Mouse (Mus musculus) stomach, embryonic 14.5 days (tissue): ENCODE results near the gene Efcab14. TPM values are rescaled to one million over a fixed set of nuclear protein-coding genes. Genes with fewer than 3 reads are reported as not detected.
A peak's percentile ranks its signal among the peaks of the same experiment; 100 is the strongest.

Source experiments
- ATAC-seq: fragments of 200-750 bp; cut with Nextera tagmentation; 2 replicates; pipeline ENCODE4 v1.8.0; 2017; ENCODE audit warnings: low read depth, moderate TSS enrichment; ENCODE audit not compliant: insufficient number of reproducible peaks, insufficient read depth, low FRiP score
- H3K27ac ChIP-seq: fragments of 300-500 bp; sonication (generic); 2 replicates; pipeline ENCODE4 v1.5.1; 2014; ENCODE audit warnings: mild to moderate bottlenecking, low read length, moderate library complexity, mixed read lengths
- H3K27me3 ChIP-seq: fragments of 300-500 bp; sonication (generic); 2 replicates; pipeline ENCODE4 v1.6.1; 2014; ENCODE audit warnings: low read length, control low read depth, mixed read lengths; ENCODE audit not compliant: control insufficient read depth, insufficient read depth
- H3K36me3 ChIP-seq: fragments of 300-500 bp; sonication (generic); 2 replicates; pipeline ENCODE4 v1.6.1; 2014; ENCODE audit warnings: mild to moderate bottlenecking, control low read depth, low read length, moderate library complexity, mixed read lengths; ENCODE audit not compliant: control insufficient read depth, insufficient read depth
- H3K4me1 ChIP-seq: fragments of 300-500 bp; sonication (generic); 2 replicates; pipeline ENCODE4 v1.6.1; 2014; ENCODE audit warnings: low read length, control low read depth, mixed read lengths; ENCODE audit not compliant: control insufficient read depth, insufficient read depth
- H3K4me2 ChIP-seq: fragments of 300-500 bp; sonication (generic); replicated peaks from 2 replicates; pipeline ENCODE4 v1.6.1; 2014; ENCODE audit warnings: low read depth, low read length, control low read depth
- H3K4me3 ChIP-seq: fragments of 300-500 bp; sonication (generic); 2 replicates; pipeline ENCODE4 v1.5.1; 2014; ENCODE audit warnings: low read depth, low read length, control low read depth
- H3K9ac ChIP-seq: fragments of 300-500 bp; sonication (generic); replicated peaks from 2 replicates; pipeline ENCODE4 v1.6.1; 2014; ENCODE audit warnings: low read depth, mild to moderate bottlenecking, control low read depth, low read length, moderate library complexity, mixed read lengths
- H3K9me3 ChIP-seq: fragments of 300-500 bp; sonication (generic); 2 replicates; pipeline ENCODE4 v1.6.1; 2016; ENCODE audit warnings: low read depth, low read length, control low read depth; ENCODE audit not compliant: control insufficient read depth
- WGBS: fragments of 180-500 bp; shearing (Covaris S2); extraction: QIAGEN DNeasy Blood & Tissue Kit; methylation state at CpG from one replicate; pipeline ENCODE4 v1.1.7; 2014; 5-methylcytosine and 5-hydroxymethylcytosine counted together
- polyA plus RNA-seq: library from polyadenylated mRNA; unstranded; fragments of >200 nt; fragmentation: Nextera tagmentation; extraction: Ambion mirVana; gene quantifications from 2 replicates; pipeline ENCODE4 v1.2.1, GENCODE M21; 2014

Efcab14 gene
- polyA plus RNA-seq, 1 experiment from 2014 or later, result 55.7 TPM

- H3K4me3 ChIP-seq, result peak within 1 kb of the TSS; percentile 73
- peak within 1 kb of the TSS; percentile 72 for H3K9ac ChIP-seq
- no peaks in the 10 kb centered on the region for H3K9me3 ChIP-seq
- H3K27me3 ChIP-seq, result no peaks in the 10 kb centered on the region
- under 1% methylated on average over 54 of the region's 69 CpGs for WGBS
- H3K27ac ChIP-seq, result peak within 1 kb of the TSS; percentile 49; the same call in 1 of the 2 replicates
- peaks cover 5% of the 10 kb centered on the region; the same call in 1 of the 2 replicates for H3K36me3 ChIP-seq
- H3K4me2 ChIP-seq, result peak within 1 kb of the TSS; percentile 50
- H3K4me1 ChIP-seq, result 0 out of 2 replicates have a peak, but pooled peaks cover 3% of the 10 kb centered on the region
- peak; percentile 86 for ATAC-seq
Measured at GRCm38 (mm10) chr4:115784769-115785510, 47.4 kb downstream of the Efcab14 start, which contains the start of gene Atpaf1. TSS of gene Atpaf1 (plus strand) at chr4:115784812.

DNA sequence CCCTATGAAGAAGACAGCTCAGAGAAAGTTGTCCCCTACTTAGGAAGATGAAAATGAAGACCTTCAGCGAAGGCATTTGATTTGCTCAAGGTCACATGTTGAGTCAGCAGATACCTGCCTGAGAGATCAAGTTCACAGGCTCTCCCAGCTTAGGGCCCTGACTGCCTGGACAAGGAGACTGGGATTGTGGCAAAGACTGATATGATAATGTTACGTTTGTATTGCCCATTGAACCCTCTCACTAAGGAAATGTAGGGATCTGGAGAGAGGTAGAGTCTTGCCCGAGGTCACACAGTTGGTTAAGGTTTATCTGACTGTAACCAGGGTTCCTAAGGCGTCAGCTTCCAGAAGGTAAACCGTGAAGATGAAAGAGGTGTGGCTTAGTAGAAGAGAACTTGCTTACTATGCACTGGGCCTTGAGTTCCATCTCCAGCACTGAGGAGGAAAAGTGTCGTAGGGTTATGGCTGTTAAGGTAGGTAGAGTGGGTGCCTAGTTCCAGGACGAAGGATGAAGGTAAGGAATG is 48.0 kb downstream of the Efcab14 start:
- peak overlapping the region; percentile 72; the same call in 1 of the 2 replicates for H3K9ac ChIP-seq
- H3K27me3 ChIP-seq, result no peaks in the 10 kb centered on the region
- 0 out of 2 replicates have a peak, but pooled peaks have one; percentile 5 for ATAC-seq
- WGBS, result 47% methylated on average over 7 of the region's 7 CpGs
- H3K4me3 ChIP-seq, result peak overlapping the region; percentile 73
- H3K9me3 ChIP-seq, result no peaks in the 10 kb centered on the region
- 0 out of 2 replicates have a peak, but pooled peaks cover 3% of the 10 kb centered on the region for H3K4me1 ChIP-seq
- H3K27ac ChIP-seq, result no peak overlapping the region
- peak overlapping the region; percentile 50 for H3K4me2 ChIP-seq
- peaks cover 11% of the 10 kb centered on the region for H3K36me3 ChIP-seq

- 74% methylated on average over 3 of the region's 3 CpGs for WGBS
- Histone ChIP-seq H3K27me3 (no peaks in the 10 kb centered on the region), H3K36me3 (peaks cover 26% of the 10 kb centered on the region), H3K4me1 (no peaks in the 10 kb centered on the region), H3K4me2 (no peak overlapping the region), H3K27ac (no peak overlapping the region), H3K4me3 (no peak overlapping the region), H3K9me3 (no peaks in the 10 kb centered on the region), H3K9ac (no peak overlapping the region)
- no peak for ATAC-seq
Measured at GRCm38 (mm10) chr4:115790864-115791263, 53.3 kb downstream of the Efcab14 start.

DNA sequence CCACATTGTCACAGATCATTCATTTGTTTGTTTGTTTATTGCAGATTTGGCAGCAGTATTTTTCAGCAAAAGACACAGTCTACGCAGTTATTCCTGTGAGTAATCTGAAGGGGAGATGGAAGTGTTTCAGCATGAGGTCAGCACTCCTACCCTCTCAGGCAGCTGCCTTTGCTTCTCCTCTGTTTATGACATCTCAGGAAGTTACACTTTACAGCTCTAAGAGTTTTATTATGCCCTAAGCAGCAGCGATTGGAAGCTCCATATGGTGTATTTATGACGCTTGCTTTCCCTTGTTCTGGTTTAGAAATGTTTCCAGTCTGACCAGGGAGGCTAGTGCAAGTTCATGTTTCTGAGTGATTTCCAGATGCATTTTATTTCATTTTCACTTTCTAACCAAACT is 57.8 kb downstream of the Efcab14 start:
- H3K27ac ChIP-seq, result no peak overlapping the region
- peaks cover 36% of the 10 kb centered on the region for H3K36me3 ChIP-seq
- ATAC-seq, result no peak
- no peak overlapping the region for H3K4me3 ChIP-seq
- H3K4me2 ChIP-seq, result no peak overlapping the region
- 60% methylated on average over 3 of the region's 3 CpGs for WGBS
- H3K4me1 ChIP-seq, result no peaks in the 10 kb centered on the region
- no peaks in the 10 kb centered on the region for H3K9me3 ChIP-seq
- H3K9ac ChIP-seq, result no peak overlapping the region
- no peaks in the 10 kb centered on the region for H3K27me3 ChIP-seq

DNA sequence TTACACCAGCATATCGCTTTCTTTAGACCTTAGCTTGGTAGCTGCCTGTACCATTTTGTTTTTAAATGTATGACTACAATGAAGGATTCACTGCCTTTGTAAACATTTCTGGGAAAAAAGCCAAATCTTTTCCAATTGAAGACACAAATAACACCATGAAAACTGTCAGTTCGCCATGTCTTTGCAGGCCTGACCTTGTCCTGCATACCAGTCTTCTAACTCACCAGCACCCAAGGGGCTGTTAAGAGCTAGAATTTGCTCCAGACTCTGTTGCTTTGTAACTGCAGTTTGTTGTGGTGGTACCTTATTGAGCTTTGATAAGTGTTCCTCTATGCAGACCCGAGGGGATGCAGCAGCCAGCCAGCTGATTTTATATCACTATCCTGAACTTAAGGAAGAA is 62.4 kb downstream of the Efcab14 start:
- Histone ChIP-seq H3K36me3 (peaks cover 34% of the 10 kb centered on the region), H3K9me3 (no peaks in the 10 kb centered on the region), H3K4me1 (no peaks in the 10 kb centered on the region), H3K4me3 (no peak overlapping the region), H3K4me2 (no peak overlapping the region), H3K27me3 (no peaks in the 10 kb centered on the region), H3K9ac (no peak overlapping the region), H3K27ac (no peak overlapping the region)
- WGBS, result 85% methylated on average over 3 of the region's 3 CpGs
- no peak for ATAC-seq

GRCm38 (mm10) chr4:115812326-115812725 is 74.8 kb downstream of the Efcab14 start:
- H3K27ac ChIP-seq, result no peak overlapping the region
- no peaks in the 10 kb centered on the region for H3K9me3 ChIP-seq
- H3K4me1 ChIP-seq, result no peaks in the 10 kb centered on the region
- H3K27me3 ChIP-seq, result no peaks in the 10 kb centered on the region
- peaks cover 12% of the 10 kb centered on the region for H3K36me3 ChIP-seq
- H3K4me3 ChIP-seq, result no peak overlapping the region
- WGBS, result 66% methylated on average over 4 of the region's 4 CpGs
- no peak overlapping the region for H3K9ac ChIP-seq
- H3K4me2 ChIP-seq, result no peak overlapping the region
- no peak for ATAC-seq

- no peaks in the 10 kb centered on the region for H3K27me3 ChIP-seq
- H3K36me3 ChIP-seq, result peaks cover 12% of the 10 kb centered on the region
- H3K4me2 ChIP-seq, result no peak overlapping the region
- no peak overlapping the region for H3K4me3 ChIP-seq
- H3K9ac ChIP-seq, result no peak overlapping the region
- no peaks in the 10 kb centered on the region for H3K4me1 ChIP-seq
- H3K27ac ChIP-seq, result no peak overlapping the region
- no peak for ATAC-seq
- no peaks in the 10 kb centered on the region for H3K9me3 ChIP-seq
- WGBS, result 92% methylated on average over 5 of the region's 5 CpGs
Measured at GRCm38 (mm10) chr4:115815606-115816005, 78.1 kb downstream of the Efcab14 start.

DNA sequence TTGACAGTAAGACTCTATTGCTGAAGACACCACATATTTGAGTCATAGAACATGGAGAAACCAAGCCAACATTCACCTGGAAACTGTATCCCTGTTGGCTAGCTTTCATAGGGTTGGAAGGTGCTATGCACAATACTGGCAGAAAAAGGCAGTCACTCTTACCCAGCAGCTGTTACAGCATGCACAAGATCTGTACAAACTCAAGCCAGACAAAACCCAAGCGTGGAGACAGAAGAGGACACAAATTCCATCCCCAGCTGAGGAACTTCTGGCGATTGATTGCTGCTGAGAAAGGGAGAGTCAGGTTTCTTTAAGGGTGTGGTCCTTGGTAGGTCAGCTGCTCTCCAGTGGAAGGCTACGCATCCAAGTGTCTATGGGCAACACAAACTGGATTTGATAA is 82.7 kb downstream of the Efcab14 start:
- 60% methylated on average over 3 of the region's 3 CpGs for WGBS
- ATAC-seq, result no peak
- no peak overlapping the region for H3K4me2 ChIP-seq
- no peak overlapping the region for H3K9ac ChIP-seq
- no peaks in the 10 kb centered on the region for H3K9me3 ChIP-seq
- H3K27me3 ChIP-seq, result no peaks in the 10 kb centered on the region
- H3K36me3 ChIP-seq, result peaks cover 6% of the 10 kb centered on the region; the same call in 1 of the 2 replicates
- H3K4me3 ChIP-seq, result no peak overlapping the region
- H3K27ac ChIP-seq, result no peak overlapping the region
- H3K4me1 ChIP-seq, result no peaks in the 10 kb centered on the region
